In the genomic region with DNA sequence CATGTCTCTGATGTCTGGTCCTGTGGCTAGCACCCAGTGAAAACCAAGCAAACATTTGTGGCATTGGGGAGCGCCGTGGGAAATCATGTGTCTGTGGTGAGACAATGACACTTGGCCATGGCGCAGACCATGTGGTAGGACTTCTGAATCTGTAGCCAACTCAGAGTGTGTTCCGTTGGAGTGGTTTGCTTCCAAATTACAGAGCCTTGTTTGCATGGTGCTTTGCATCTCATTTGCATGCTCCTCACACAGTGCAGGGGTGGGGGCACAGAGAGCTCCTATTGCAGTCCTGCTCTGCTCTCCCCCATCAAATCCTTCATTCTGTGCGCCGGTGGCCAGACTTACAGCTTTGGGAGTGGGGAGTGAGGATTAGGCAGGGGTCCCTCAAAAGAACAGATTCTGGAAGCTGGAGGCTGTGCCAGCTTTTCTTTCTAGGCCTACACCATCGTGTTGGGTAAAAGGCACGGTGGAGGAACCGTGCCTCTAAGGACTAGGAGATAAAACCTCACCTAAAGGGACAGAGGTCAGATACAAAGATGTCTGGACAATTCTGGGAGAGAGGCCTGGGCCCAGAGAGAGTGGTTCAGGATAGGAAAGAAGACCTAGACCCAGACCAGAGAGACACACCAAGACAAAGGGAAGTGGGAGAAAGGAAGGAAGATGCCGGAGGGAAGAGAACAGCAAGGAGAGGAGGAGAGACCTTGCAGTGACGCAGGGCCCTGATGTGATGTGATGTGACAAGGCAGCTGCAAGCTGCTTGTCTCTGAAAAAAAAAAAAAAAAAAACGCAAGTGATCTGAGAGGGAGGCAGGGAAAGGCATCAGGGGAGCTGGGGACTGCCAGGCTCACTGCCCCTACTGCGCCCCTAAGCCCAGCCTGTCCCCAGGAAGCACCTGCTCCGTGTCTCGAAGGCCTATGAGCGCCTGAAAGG, we compare ENCODE assay signal across 9 mouse cellular contexts.
A peak's percentile ranks its signal among the peaks of the same experiment; 100 is the strongest.
DNase-seq lines count a peak whose midpoint lies in the region; ATAC-seq and TF ChIP-seq lines count a peak whose summit lies in the region.
"Had no signal": no experiment of that assay in that cellular context is flagged by ENCODE, and none has a peak within 500 bp of the region (broad histone marks: within the 10 kb centered on the region; RNA-seq: fewer than 3 reads in every experiment).

No protein-coding gene starts in this region.

- TF ChIP-seq EP300 in CH12.LX (IDR thresholded peaks at IDR 0.05; ENCODE audit: low read length), result no peak

- peaks cover 4 to 16% of the 10 kb centered on the region in 2 experiments; a peak in 3 of 4 replicates for H3K4me1 ChIP-seq in CH12.LX (ENCODE audit: control insufficient read depth in 1 of 2, insufficient read depth in 2 of 2)
- H3K4me1 ChIP-seq in forebrain, embryonic 13.5 days, result peaks cover 60% of the 10 kb centered on the region
- H3K4me1 ChIP-seq in midbrain, embryonic 12.5 days, result peaks cover 51% of the 10 kb centered on the region
- no peaks in the 10 kb centered on the region for H3K4me1 ChIP-seq in kidney, adult 2 months (ENCODE audit: control insufficient read depth, insufficient read depth, low read length)
- H3K4me1 ChIP-seq in liver, embryonic 12.5 days, result no peaks in the 10 kb centered on the region

- in situ Hi-C loops in CH12.LX (cut with MboI; ENCODE audit: low pct_ligation_motif_present, low pct_unique_long_range_greater_than_20kb, low sequenced_read_pairs), result no loop called here

- TF ChIP-seq CTCF in CH12.LX (conservative IDR thresholded peaks at IDR 0.05 in 1 of 2, IDR thresholded peaks at IDR 0.05 in 1 of 2; ENCODE audit: low read depth in 2 of 2, low read length in 2 of 2), result no peak
- TF ChIP-seq CTCF in kidney, adult 2 months (conservative IDR thresholded peaks at IDR 0.05; ENCODE audit: insufficient read depth, insufficient read length, low read depth, low read length), result no peak

- H3K36me3 ChIP-seq in CH12.LX (replicated peaks in 1 of 2; ENCODE audit: control insufficient read depth in 1 of 2, insufficient read depth in 1 of 2, low read length in 1 of 2), result no peaks in the 10 kb centered on the region
- H3K36me3 ChIP-seq in forebrain, embryonic 13.5 days (ENCODE audit: poor library complexity, severe bottlenecking), result no peaks in the 10 kb centered on the region
- H3K36me3 ChIP-seq in midbrain, embryonic 12.5 days, result no peaks in the 10 kb centered on the region
- no peaks in the 10 kb centered on the region for H3K36me3 ChIP-seq in kidney, adult 2 months (ENCODE audit: control insufficient read depth, insufficient read depth, low read length)
- H3K36me3 ChIP-seq in liver, embryonic 12.5 days, result no peaks in the 10 kb centered on the region

- TF ChIP-seq RAD21 in CH12.LX (IDR thresholded peaks at IDR 0.05; ENCODE audit: low read depth, low read length), result no peak

- peaks cover 74% of the 10 kb centered on the region for H3K27me3 ChIP-seq in CH12.LX (replicated peaks)
- no peaks in the 10 kb centered on the region for H3K27me3 ChIP-seq in forebrain, embryonic 13.5 days
- no peaks in the 10 kb centered on the region for H3K27me3 ChIP-seq in midbrain, embryonic 12.5 days
- H3K27me3 ChIP-seq in kidney, adult 2 months (replicated peaks; ENCODE audit: control insufficient read depth, insufficient read depth, low read length), result no peaks in the 10 kb centered on the region
- 0 out of 2 replicates have a peak, but pooled peaks cover 6% of the 10 kb centered on the region for H3K27me3 ChIP-seq in liver, embryonic 12.5 days (replicated peaks)

- H3K27ac ChIP-seq in CH12.LX (ENCODE audit: insufficient read depth, low read depth), result no peak overlapping the region
- H3K27ac ChIP-seq in forebrain, embryonic 13.5 days, result peak overlapping the region; percentile 98
- H3K27ac ChIP-seq in midbrain, embryonic 12.5 days (replicated peaks), result peak overlapping the region; percentile 96
- no peak overlapping the region for H3K27ac ChIP-seq in kidney, adult 2 months (ENCODE audit: insufficient read depth, low read depth, low read length)
- H3K27ac ChIP-seq in liver, embryonic 12.5 days, result no peak overlapping the region

- H3K79me2 ChIP-seq in CH12.LX (replicated peaks; ENCODE audit: control insufficient read depth, extremely low read depth, insufficient read depth, poor library complexity, severe bottlenecking), result no peaks in the 10 kb centered on the region

- ATAC-seq in forebrain, embryonic 13.5 days, result peak; percentile 91
- ATAC-seq in midbrain, embryonic 12.5 days (ENCODE audit: low FRiP score, low read depth), result peak; percentile 80
- ATAC-seq in liver, embryonic 12.5 days, result no peak

- TF ChIP-seq POLR2A in CH12.LX (IDR thresholded peaks at IDR 0.05; ENCODE audit: low read depth, low read length), result no peak
- TF ChIP-seq POLR2A in kidney, adult 2 months (IDR thresholded peaks at IDR 0.05; ENCODE audit: low read depth, low read length), result no peak

- H3K9me3 ChIP-seq in CH12.LX (replicated peaks; ENCODE audit: low read length), result peaks cover 2% of the 10 kb centered on the region
- no peaks in the 10 kb centered on the region; the same call in 1 of the 2 replicates for H3K9me3 ChIP-seq in forebrain, embryonic 13.5 days (replicated peaks)
- no peaks in the 10 kb centered on the region for H3K9me3 ChIP-seq in midbrain, embryonic 12.5 days
- H3K9me3 ChIP-seq in liver, embryonic 12.5 days (replicated peaks), result no peaks in the 10 kb centered on the region

- 24% methylated on average over 15 of the region's 16 CpGs for WGBS in forebrain, embryonic 13.5 days
- WGBS in midbrain, embryonic 12.5 days, result 35% methylated on average over 15 of the region's 16 CpGs
- WGBS in kidney, adult 2 months, result 70% methylated on average over 16 of the region's 16 CpGs
- WGBS in liver, embryonic 12.5 days (ENCODE audit: insufficient replicate concordance), result 59% methylated on average over 15 of the region's 16 CpGs

- DNase-seq in CH12.LX (ENCODE audit: extremely low read depth), result peak; percentile 29
- peak; percentile 81 to 83 for DNase-seq in layer of hippocampus, postnatal 10 days (ENCODE audit: low spot score in 2 of 2)
- DNase-seq in kidney, adult 2 months, result no peak
- DNase-seq in yolk sac, embryonic 10.5 days (ENCODE audit: low spot score), result no peak
- DNase-seq in kidney, adult 11 months, result no peak
- DNase-seq: adrenal gland, adult 2 months had no signal

- dilution Hi-C loops in CH12.LX (cut with MboI; ENCODE audit: extremely low pct_ligation_motif_present, extremely low pct_unique_long_range_greater_than_20kb, low sequenced_read_pairs), result no loop called here

- no peak overlapping the region for H3K4me2 ChIP-seq in CH12.LX (ENCODE audit: insufficient read depth, low read depth, poor library complexity, severe bottlenecking)
- H3K4me2 ChIP-seq in forebrain, embryonic 13.5 days, result no peak overlapping the region
- peak overlapping the region; percentile 15 for H3K4me2 ChIP-seq in midbrain, embryonic 12.5 days (replicated peaks)
- H3K4me2 ChIP-seq in liver, embryonic 12.5 days, result no peak overlapping the region

- no peak overlapping the region for H3K4me3 ChIP-seq in CH12.LX (replicated peaks in 1 of 3; ENCODE audit: low read depth in 2 of 3, low read length in 2 of 3, poor library complexity in 1 of 3)
- H3K4me3 ChIP-seq in forebrain, embryonic 13.5 days, result no peak overlapping the region
- H3K4me3 ChIP-seq in midbrain, embryonic 12.5 days, result no peak overlapping the region
- no peak overlapping the region for H3K4me3 ChIP-seq in kidney, adult 2 months (ENCODE audit: insufficient read depth, low read depth, low read length)
- no peak overlapping the region for H3K4me3 ChIP-seq in liver, embryonic 12.5 days

- H3K9ac ChIP-seq in CH12.LX (ENCODE audit: insufficient read depth, low read depth), result no peak overlapping the region
- peak overlapping the region; percentile 53 for H3K9ac ChIP-seq in forebrain, embryonic 13.5 days
- H3K9ac ChIP-seq in midbrain, embryonic 12.5 days (replicated peaks), result no peak overlapping the region
- H3K9ac ChIP-seq in liver, embryonic 12.5 days, result no peak overlapping the region

TF ChIP-seq in CH12.LX, 34 proteins besides CTCF, POLR2A, EP300 and RAD21:
- TF ChIP-seq PAX5 (IDR thresholded peaks at IDR 0.05; ENCODE audit: low read length) (no peak), MXI1 (IDR thresholded peaks at IDR 0.05; ENCODE audit: low read depth, low read length) (no peak), UBTF (IDR thresholded peaks at IDR 0.05; ENCODE audit: low read depth, low read length) (no peak), KAT2A (IDR thresholded peaks at IDR 0.05; ENCODE audit: insufficient replicate concordance, low read length) (no peak), ZKSCAN1 (IDR thresholded peaks at IDR 0.05; ENCODE audit: borderline replicate concordance, low read depth, low read length) (no peak), CHD1 (IDR thresholded peaks at IDR 0.05; ENCODE audit: low read depth, low read length) (no peak), E2F4 (IDR thresholded peaks at IDR 0.05; ENCODE audit: insufficient replicate concordance, low read depth, low read length) (no peak), CHD2 (IDR thresholded peaks at IDR 0.05; ENCODE audit: low read length) (no peak), RCOR1 (conservative IDR thresholded peaks at IDR 0.05; ENCODE audit: low read depth, low read length) (no peak), SIN3A (IDR thresholded peaks at IDR 0.05; ENCODE audit: low read length) (no peak)

Comparison
In these comparisons a context has a peak if more than half of its experiments do, and no peak if none do; other contexts are left out.
1. DNase-seq: peak in CH12.LX (single experiment) and layer of hippocampus, postnatal 10 days (2 of 2); none in kidney, adult 2 months (single experiment), yolk sac, embryonic 10.5 days (single experiment) and kidney, adult 11 months (single experiment).
2. H3K27ac ChIP-seq: peak in forebrain, embryonic 13.5 days (single experiment) and midbrain, embryonic 12.5 days (single experiment); none in CH12.LX (single experiment), kidney, adult 2 months (single experiment) and liver, embryonic 12.5 days (single experiment).